Comparison of ENCODE assay signal across 31 mouse cellular contexts in genomic region chr8:119511722-119512121, GRCm38 (mm10). TPM values are rescaled to one million over a fixed set of nuclear protein-coding genes. Genes with fewer than 3 reads are reported as not detected.
DNase-seq lines count a peak whose midpoint lies in the region; ATAC-seq and TF ChIP-seq lines count a peak whose summit lies in the region.
"Had no signal": no experiment of that assay in that cellular context is flagged by ENCODE, and none has a peak within 500 bp of the region (broad histone marks: within the 10 kb centered on the region; RNA-seq: fewer than 3 reads in every experiment).

No protein-coding gene starts in this region.

- no peak for TF ChIP-seq CTCF in layer of hippocampus, adult 2 months (conservative IDR thresholded peaks at IDR 0.05)
- TF ChIP-seq CTCF in brain, embryonic 14.5 days (IDR thresholded peaks at IDR 0.05; ENCODE audit: borderline replicate concordance, extremely low read depth, insufficient read depth, insufficient read length): no peak

- H3K4me2 ChIP-seq in liver, embryonic 15.5 days: no peak overlapping the region
- no peak overlapping the region for H3K4me2 ChIP-seq in midbrain, embryonic 15.5 days
- H3K4me2 ChIP-seq: embryonic facial prominence, embryonic 13.5 days; forebrain, embryonic 12.5 days; hindbrain, embryonic 15.5 days; intestine, embryonic 15.5 days; lung, embryonic 15.5 days; stomach, embryonic 15.5 days had no signal

- 0 out of 2 replicates have a peak overlapping the region, but pooled peaks have one; percentile 36 for H3K27ac ChIP-seq in layer of hippocampus, adult 2 months
- no peak overlapping the region for H3K27ac ChIP-seq in liver, embryonic 15.5 days (replicated peaks)
- H3K27ac ChIP-seq in midbrain, embryonic 15.5 days: peak overlapping the region; percentile 60
- H3K27ac ChIP-seq: embryonic facial prominence, embryonic 13.5 days; forebrain, embryonic 12.5 days; heart, embryonic 10.5 days; hindbrain, embryonic 15.5 days; intestine, embryonic 15.5 days; lung, embryonic 15.5 days; stomach, embryonic 15.5 days had no signal

- no peaks in the 10 kb centered on the region for H3K27me3 ChIP-seq in liver, embryonic 15.5 days
- H3K27me3 ChIP-seq in midbrain, embryonic 15.5 days (replicated peaks): no peaks in the 10 kb centered on the region
- H3K27me3 ChIP-seq: embryonic facial prominence, embryonic 13.5 days; forebrain, embryonic 12.5 days; hindbrain, embryonic 15.5 days; intestine, embryonic 15.5 days; lung, embryonic 15.5 days; stomach, embryonic 15.5 days had no signal

- H3K9me3 ChIP-seq in liver, embryonic 15.5 days (replicated peaks): no peaks in the 10 kb centered on the region
- no peaks in the 10 kb centered on the region for H3K9me3 ChIP-seq in midbrain, embryonic 15.5 days
- H3K9me3 ChIP-seq: embryonic facial prominence, embryonic 13.5 days; forebrain, embryonic 12.5 days; heart, embryonic 10.5 days; hindbrain, embryonic 15.5 days; intestine, embryonic 15.5 days; lung, embryonic 15.5 days; stomach, embryonic 15.5 days had no signal

- peaks cover 12% of the 10 kb centered on the region; the same call in 1 of the 2 replicates for H3K4me1 ChIP-seq in liver, embryonic 15.5 days (replicated peaks)
- H3K4me1 ChIP-seq in midbrain, embryonic 15.5 days: peaks cover 10% of the 10 kb centered on the region
- H3K4me1 ChIP-seq: embryonic facial prominence, embryonic 13.5 days; hindbrain, embryonic 15.5 days; intestine, embryonic 15.5 days; lung, embryonic 15.5 days; stomach, embryonic 15.5 days had no signal

- DNase-seq in layer of hippocampus, adult 2 months (ENCODE audit: low spot score in 2 of 2): no peak
- no peak for DNase-seq in layer of hippocampus, postnatal 10 days (ENCODE audit: low spot score in 2 of 2)
- DNase-seq in brain, embryonic 14.5 days (ENCODE audit: low read depth): peak; percentile 37
- no peak for DNase-seq in right cerebral cortex, postnatal 36 days (ENCODE audit: low spot score in 2 of 2)
- DNase-seq in left cerebral cortex, postnatal 36 days (ENCODE audit: low spot score in 2 of 2): no peak
- DNase-seq: adrenal gland, postnatal 25 days; cerebellum, adult 11-12 months; cerebellum, postnatal 10 days; heart, postnatal 4 days; kidney, adult 8-10 months; kidney, postnatal 10 days; layer of hippocampus, postnatal 36 days; lung, postnatal 4 days; retina, postnatal 1 day; right cerebral cortex, postnatal 25 days; thymus, postnatal 25 days had no signal

- no peak overlapping the region for H3K9ac ChIP-seq in liver, embryonic 15.5 days
- H3K9ac ChIP-seq in midbrain, embryonic 15.5 days: no peak overlapping the region
- H3K9ac ChIP-seq: embryonic facial prominence, embryonic 13.5 days; forebrain, embryonic 12.5 days; hindbrain, embryonic 15.5 days; intestine, embryonic 15.5 days; lung, embryonic 15.5 days; stomach, embryonic 15.5 days had no signal

- 41% methylated on average over 7 of the region's 7 CpGs for WGBS in liver, embryonic 15.5 days (ENCODE audit: insufficient replicate concordance)
- WGBS in midbrain, embryonic 15.5 days: 74% methylated on average over 7 of the region's 7 CpGs

- H3K36me3 ChIP-seq in liver, embryonic 15.5 days (replicated peaks): peaks cover 94% of the 10 kb centered on the region
- H3K36me3 ChIP-seq in midbrain, embryonic 15.5 days (replicated peaks): peaks cover 56% of the 10 kb centered on the region

- ATAC-seq in liver, embryonic 15.5 days (ENCODE audit: insufficient read depth): peak; percentile 55
- peak; percentile 58; the same call in 1 of the 2 replicates for ATAC-seq in midbrain, embryonic 15.5 days (replicated peaks)
- no peak for ATAC-seq in monocyte, adult 5-6 weeks (replicated peaks; ENCODE audit: insufficient number of reproducible peaks, low FRiP score, low TSS enrichment, poor library complexity, severe bottlenecking)
- ATAC-seq: CD4-positive, CD25-positive, alpha-beta regulatory T cell, adult 4 months; intestine, embryonic 15.5 days had no signal

- H3K4me3 ChIP-seq in layer of hippocampus, adult 2 months: no peak overlapping the region
- no peak overlapping the region for H3K4me3 ChIP-seq in liver, embryonic 15.5 days (replicated peaks)
- no peak overlapping the region for H3K4me3 ChIP-seq in midbrain, embryonic 15.5 days
- H3K4me3 ChIP-seq: embryonic facial prominence, embryonic 13.5 days; erythroblast, embryonic 14.5 days; forebrain, embryonic 12.5 days; heart, embryonic 10.5 days; hindbrain, embryonic 15.5 days; intestine, embryonic 15.5 days; lung, embryonic 15.5 days; stomach, embryonic 15.5 days had no signal

- intact Hi-C loops in left cerebral cortex, postnatal 36 days (cut with DNase I): no loop called here

- TF ChIP-seq POLR2A in brain, embryonic 14.5 days (IDR thresholded peaks at IDR 0.05; ENCODE audit: borderline replicate concordance, extremely low read depth, insufficient read depth, insufficient read length, poor library complexity, severe bottlenecking): no peak

RNA-seq across cellular contexts. Expression of gene Slc38a8, which starts 10.2 kb away (rescaled TPM):
- under 1 TPM in 1 of 2 experiments, not detected in 1; 0.41 TPM for total RNA-seq in layer of hippocampus, adult 2 months (2021)
- under 1 TPM; 0.21 to 0.22 TPM for total RNA-seq in layer of hippocampus, postnatal 10 days (2021)
- polyA plus RNA-seq in brain, embryonic 14.5 days (2012; rRNA removed): 0.16 and 0.19 TPM in 2 replicates
- not detected in 2 replicates for polyA plus RNA-seq in liver, embryonic 15.5 days (2015; fragmentation: Nextera tagmentation; extraction: Ambion mirVana)
- polyA plus RNA-seq in midbrain, embryonic 15.5 days (2015; fragmentation: Nextera tagmentation; extraction: Ambion mirVana): 0.13 TPM in 1 of 2 replicates, not detected in the other
- under 1 TPM; 0.29 to 0.81 TPM for total RNA-seq in left cerebral cortex, postnatal 36 days (2021)
- not detected in 3 replicates for total RNA-seq in monocyte, adult 5-6 weeks (2017)
- total RNA-seq: adrenal gland, postnatal 25 days; gastrocnemius, adult 8-10 months; granulocyte monocyte progenitor cell, adult 5-6 weeks; heart, postnatal 4 days; layer of hippocampus, postnatal 36 days had no signal
- polyA plus RNA-seq: CD4-positive, CD25-positive, alpha-beta regulatory T cell, adult 4 months; erythroblast, embryonic 14.5 days; heart, embryonic 10.5 days; heart, embryonic 16.5 days; lung, embryonic 15.5 days; stomach, embryonic 15.5 days had no signal

RNA-seq across cellular contexts. Expression of gene Mbtps1, which starts 46.8 kb away (rescaled TPM):
- total RNA-seq in layer of hippocampus, adult 2 months (2021): 10 to 100 TPM; 74.4 to 77.8 TPM
- 10 to 100 TPM; 62.7 to 67.9 TPM for total RNA-seq in layer of hippocampus, postnatal 10 days (2021)
- 89.9 and 96.7 TPM in 2 replicates for polyA plus RNA-seq in brain, embryonic 14.5 days (2012; rRNA removed)
- 24.7 and 26.3 TPM in 2 replicates for polyA plus RNA-seq in liver, embryonic 15.5 days (2015; fragmentation: Nextera tagmentation; extraction: Ambion mirVana)
- 59.5 and 61.1 TPM in 2 replicates for polyA plus RNA-seq in midbrain, embryonic 15.5 days (2015; fragmentation: Nextera tagmentation; extraction: Ambion mirVana)
- 10 to 100 TPM; 65.4 to 74.4 TPM for total RNA-seq in left cerebral cortex, postnatal 36 days (2021)
- 25.1 to 55.3 TPM (median 48.6 TPM) in 3 replicates for total RNA-seq in monocyte, adult 5-6 weeks (2017)
